8 mouse cellular contexts compared by ENCODE assay signal in the genomic region with DNA sequence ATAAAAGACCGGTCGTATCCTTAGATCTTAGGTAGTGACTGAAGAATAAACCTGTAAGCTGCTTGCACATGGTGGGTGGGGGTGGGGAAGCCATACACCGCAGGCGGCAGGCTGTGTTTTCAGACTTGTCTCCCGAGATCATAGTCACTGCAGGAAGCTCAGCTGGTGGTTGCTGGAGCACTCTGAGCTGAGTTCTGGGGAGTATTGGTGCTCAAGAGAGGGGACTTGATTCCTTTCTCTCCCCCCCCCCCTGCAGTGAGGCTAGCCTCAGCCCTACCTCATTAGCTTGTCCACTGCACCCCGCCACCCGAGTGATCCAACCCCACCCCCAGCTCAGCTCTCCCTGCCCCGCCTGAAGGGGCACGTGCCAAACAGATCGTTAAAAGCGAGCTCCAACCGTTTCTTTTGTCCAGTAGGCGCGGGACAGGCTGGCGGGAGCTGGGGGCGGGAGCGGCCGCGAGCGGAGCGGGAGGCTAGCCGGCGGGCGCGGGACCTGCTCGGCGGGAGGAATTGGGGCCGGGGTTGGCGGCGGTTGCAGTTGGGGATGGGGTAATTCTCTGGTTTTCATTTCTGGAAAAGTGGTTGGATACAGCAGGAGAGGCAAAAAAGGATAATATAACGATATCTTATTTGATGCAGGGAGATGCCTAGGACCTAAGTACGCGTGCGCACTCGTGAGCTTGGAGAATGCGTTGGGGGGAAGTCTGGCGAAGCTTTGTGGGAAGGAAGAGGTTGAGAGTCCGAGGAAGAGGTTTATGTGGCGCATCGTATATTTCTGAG. TPM values are rescaled to one million over a fixed set of nuclear protein-coding genes. Genes with fewer than 3 reads are reported as not detected.
DNase-seq lines count a peak whose midpoint lies in the region; ATAC-seq and TF ChIP-seq lines count a peak whose summit lies in the region.

No protein-coding gene starts in this region.

- no peak overlapping the region; the same call in 1 of the 2 replicates for H3K9ac ChIP-seq in heart, embryonic 11.5 days (ENCODE audit: low read depth, low read length)
- H3K9ac ChIP-seq in hindbrain, postnatal 0 days (replicated peaks; ENCODE audit: low read length), result peak overlapping the region; percentile 63
- no peak overlapping the region; the same call in 1 of the 2 replicates for H3K9ac ChIP-seq in liver, postnatal 0 days (replicated peaks)

- no peak for ATAC-seq in heart, embryonic 11.5 days (replicated peaks; ENCODE audit: insufficient number of reproducible peaks, low FRiP score, low TSS enrichment)
- peak; percentile 70 for ATAC-seq in hindbrain, postnatal 0 days
- ATAC-seq in liver, postnatal 0 days, result peak; percentile 24; the same call in 1 of the 2 replicates
- no peak for ATAC-seq in megakaryocyte progenitor cell, adult 5-6 weeks (replicated peaks; ENCODE audit: poor library complexity)

- peaks cover 45% of the 10 kb centered on the region for H3K27me3 ChIP-seq in heart, embryonic 11.5 days (ENCODE audit: control insufficient read depth, insufficient read depth, low read length)
- no peaks in the 10 kb centered on the region for H3K27me3 ChIP-seq in hindbrain, postnatal 0 days (ENCODE audit: insufficient read depth, low read length)
- H3K27me3 ChIP-seq in liver, postnatal 0 days (ENCODE audit: insufficient read depth, low read length), result peaks cover 69% of the 10 kb centered on the region

- no peak for DNase-seq in heart, adult 11 months
- peak; percentile 70 for DNase-seq in ES-CJ7 (ENCODE audit: low read depth, low spot score)
- DNase-seq in embryo, embryonic 10.5 days (ENCODE audit: low spot score), result peak; percentile 83
- DNase-seq in hindbrain, postnatal 0 days (ENCODE audit: low spot score), result peak; percentile 81
- DNase-seq in liver, postnatal 0 days, result peak; percentile 36
- DNase-seq in right cerebral cortex, adult 18-20 months, result peak; percentile 47

- H3K9me3 ChIP-seq in heart, embryonic 11.5 days (replicated peaks; ENCODE audit: control insufficient read depth, low read length), result no peaks in the 10 kb centered on the region
- H3K9me3 ChIP-seq in hindbrain, postnatal 0 days (ENCODE audit: low read length), result no peaks in the 10 kb centered on the region
- no peaks in the 10 kb centered on the region for H3K9me3 ChIP-seq in liver, postnatal 0 days (ENCODE audit: low read length)

- H3K4me1 ChIP-seq in heart, embryonic 11.5 days (ENCODE audit: control insufficient read depth, insufficient read depth, low read length), result peaks cover 4% of the 10 kb centered on the region; the same call in 1 of the 2 replicates
- H3K4me1 ChIP-seq in hindbrain, postnatal 0 days (ENCODE audit: insufficient read depth, low read length), result 0 out of 2 replicates have a peak, but pooled peaks cover 7% of the 10 kb centered on the region
- peaks cover 12% of the 10 kb centered on the region; the same call in 1 of the 2 replicates for H3K4me1 ChIP-seq in liver, postnatal 0 days (ENCODE audit: insufficient read depth)

- WGBS in heart, embryonic 11.5 days (ENCODE audit: insufficient replicate concordance), result 1% methylated on average over 40 of the region's 40 CpGs
- WGBS in hindbrain, postnatal 0 days, result under 1% methylated on average over 40 of the region's 40 CpGs
- WGBS in liver, postnatal 0 days (ENCODE audit: insufficient replicate concordance), result under 1% methylated on average over 40 of the region's 40 CpGs

- H3K4me2 ChIP-seq in heart, embryonic 11.5 days, result peak overlapping the region; percentile 97
- peak overlapping the region; percentile 87 for H3K4me2 ChIP-seq in hindbrain, postnatal 0 days (ENCODE audit: low read depth, low read length)
- peak overlapping the region; percentile 80 for H3K4me2 ChIP-seq in liver, postnatal 0 days (ENCODE audit: low read depth, low read length)

- no peak for TF ChIP-seq CTCF in hindbrain, postnatal 0 days (IDR thresholded peaks at IDR 0.05; ENCODE audit: low read depth)
- no peak for TF ChIP-seq CTCF in liver, postnatal 0 days (IDR thresholded peaks at IDR 0.05; ENCODE audit: low read depth)

- no peaks in the 10 kb centered on the region for H3K36me3 ChIP-seq in heart, embryonic 11.5 days (ENCODE audit: control insufficient read depth, insufficient read depth, low read length)
- H3K36me3 ChIP-seq in hindbrain, postnatal 0 days (ENCODE audit: insufficient read depth, low read length), result no peaks in the 10 kb centered on the region
- no peaks in the 10 kb centered on the region for H3K36me3 ChIP-seq in liver, postnatal 0 days (replicated peaks; ENCODE audit: insufficient read depth, low read length)

- TF ChIP-seq EP300 in liver, postnatal 0 days (IDR thresholded peaks at IDR 0.05; ENCODE audit: low read depth), result no peak

- peak overlapping the region; percentile 58 for H3K4me3 ChIP-seq in heart, embryonic 11.5 days (ENCODE audit: low read depth, low read length)
- peak overlapping the region; percentile 59 for H3K4me3 ChIP-seq in hindbrain, postnatal 0 days (ENCODE audit: low read length)
- peak overlapping the region; percentile 50 for H3K4me3 ChIP-seq in liver, postnatal 0 days (ENCODE audit: low read depth, low read length)

- no peak overlapping the region for H3K27ac ChIP-seq in heart, embryonic 11.5 days (ENCODE audit: low read depth, low read length)
- H3K27ac ChIP-seq in hindbrain, postnatal 0 days, result peak overlapping the region; percentile 65
- no peak overlapping the region for H3K27ac ChIP-seq in liver, postnatal 0 days (ENCODE audit: low read depth)

RNA-seq across cellular contexts. Expression of a gene that starts 2.9 kb away (rescaled TPM):
- polyA plus RNA-seq in heart, embryonic 11.5 days (2014; fragmentation: Nextera tagmentation; extraction: Ambion mirVana), result 0.14 TPM in 1 of 2 replicates, not detected in the other
- 2.4 and 3.1 TPM in 2 replicates for total RNA-seq in hindbrain, postnatal 0 days (2014; rRNA removed)
- 0.34 and 0.60 TPM in 2 replicates for polyA plus RNA-seq in hindbrain, postnatal 0 days (2015; fragmentation: Nextera tagmentation; extraction: Ambion mirVana)
- not detected in 2 replicates for polyA plus RNA-seq in liver, postnatal 0 days (2015; fragmentation: Nextera tagmentation; extraction: Ambion mirVana)
- not detected in 2 replicates for total RNA-seq in megakaryocyte progenitor cell, adult 5-6 weeks (2015)
- not detected in 2 replicates for total RNA-seq in megakaryocyte progenitor cell, adult 5-6 weeks (2017)

RNA-seq across cellular contexts. Expression of a gene that starts 14.2 kb away (rescaled TPM):
- 147 and 151 TPM in 2 replicates for polyA plus RNA-seq in heart, embryonic 11.5 days (2014; fragmentation: Nextera tagmentation; extraction: Ambion mirVana)
- total RNA-seq in hindbrain, postnatal 0 days (2014; rRNA removed), result 10.2 and 19.7 TPM in 2 replicates
- 60.4 and 67.0 TPM in 2 replicates for polyA plus RNA-seq in hindbrain, postnatal 0 days (2015; fragmentation: Nextera tagmentation; extraction: Ambion mirVana)
- 5.5 and 5.8 TPM in 2 replicates for polyA plus RNA-seq in liver, postnatal 0 days (2015; fragmentation: Nextera tagmentation; extraction: Ambion mirVana)
- not detected in 2 replicates for total RNA-seq in megakaryocyte progenitor cell, adult 5-6 weeks (2015)
- total RNA-seq in megakaryocyte progenitor cell, adult 5-6 weeks (2017), result not detected in 2 replicates

RNA-seq across cellular contexts. Expression of a gene that starts 38.3 kb away (rescaled TPM):
- polyA plus RNA-seq in heart, embryonic 11.5 days (2014; fragmentation: Nextera tagmentation; extraction: Ambion mirVana), result not detected in 2 replicates
- total RNA-seq in hindbrain, postnatal 0 days (2014; rRNA removed), result 0.73 and 2.4 TPM in 2 replicates
- polyA plus RNA-seq in hindbrain, postnatal 0 days (2015; fragmentation: Nextera tagmentation; extraction: Ambion mirVana), result 0.88 and 0.95 TPM in 2 replicates
- not detected in 2 replicates for polyA plus RNA-seq in liver, postnatal 0 days (2015; fragmentation: Nextera tagmentation; extraction: Ambion mirVana)
- total RNA-seq in megakaryocyte progenitor cell, adult 5-6 weeks (2015), result not detected in 2 replicates
- not detected in 2 replicates for total RNA-seq in megakaryocyte progenitor cell, adult 5-6 weeks (2017)

RNA-seq across cellular contexts. Expression of a gene that starts 44.4 kb away (rescaled TPM):
- 0.13 and 0.18 TPM in 2 replicates for polyA plus RNA-seq in heart, embryonic 11.5 days (2014; fragmentation: Nextera tagmentation; extraction: Ambion mirVana)
- total RNA-seq in hindbrain, postnatal 0 days (2014; rRNA removed), result 1.3 and 2.7 TPM in 2 replicates
- 1.7 and 1.9 TPM in 2 replicates for polyA plus RNA-seq in hindbrain, postnatal 0 days (2015; fragmentation: Nextera tagmentation; extraction: Ambion mirVana)
- polyA plus RNA-seq in liver, postnatal 0 days (2015; fragmentation: Nextera tagmentation; extraction: Ambion mirVana), result 0.58 TPM in 2 replicates
- total RNA-seq in megakaryocyte progenitor cell, adult 5-6 weeks (2015), result 1.5 and 2.1 TPM in 2 replicates
- total RNA-seq in megakaryocyte progenitor cell, adult 5-6 weeks (2017), result 1.4 and 1.6 TPM in 2 replicates

Comparison
In these comparisons a context has a peak if more than half of its experiments do, and no peak if none do; other contexts are left out.
1. ATAC-seq: peak in hindbrain, postnatal 0 days (single experiment) and liver, postnatal 0 days (single experiment); none in heart, embryonic 11.5 days (single experiment) and megakaryocyte progenitor cell, adult 5-6 weeks (single experiment).
2. Peak in every context shown above with its lines, with median percentiles within 50 percentile points of each other: H3K4me2 ChIP-seq and H3K4me3 ChIP-seq.